Mouse (Mus musculus) heart, postnatal 0 days (tissue): ENCODE data around the gene Mtmr1. TPM values are rescaled to one million over a fixed set of nuclear protein-coding genes. Genes with fewer than 3 reads are reported as not detected.

Experiments used
- ATAC-seq: fragments of 200-750 bp; cut with Nextera tagmentation; 2 replicates; pipeline ENCODE4 v1.8.0; 2017; ENCODE audit warnings: low read depth, moderate number of reproducible peaks, moderate library complexity; ENCODE audit not compliant: insufficient read depth
- DNase-seq: peaks from one replicate; pipeline ENCODE4 v3.0.0-alpha.2; 2016; ENCODE audit warnings: low spot score
- H3K27ac ChIP-seq: fragments of 300-500 bp; sonication (generic); 2 replicates; pipeline ENCODE4 v1.5.1; 2014; ENCODE audit warnings: low read depth, mild to moderate bottlenecking
- H3K27me3 ChIP-seq: fragments of 300-500 bp; sonication (generic); 2 replicates; pipeline ENCODE4 v1.6.1; 2014; ENCODE audit warnings: low read length, mixed read lengths; ENCODE audit not compliant: control insufficient read depth, insufficient read depth
- H3K36me3 ChIP-seq: fragments of 300-500 bp; sonication (generic); replicated peaks from 2 replicates; pipeline ENCODE4 v1.6.1; 2014; ENCODE audit warnings: low read length, mixed read lengths; ENCODE audit not compliant: control insufficient read depth, insufficient read depth
- H3K4me1 ChIP-seq: fragments of 300-500 bp; sonication (generic); 2 replicates; pipeline ENCODE4 v1.6.1; 2014; ENCODE audit warnings: antibody characterized with exemption; ENCODE audit not compliant: control insufficient read depth, insufficient read depth
- H3K4me2 ChIP-seq: fragments of 300-500 bp; sonication (generic); 2 replicates; pipeline ENCODE4 v1.6.1; 2014; ENCODE audit warnings: low read depth, mild to moderate bottlenecking, low read length, moderate library complexity
- H3K4me3 ChIP-seq: fragments of 300-500 bp; sonication (generic); 2 replicates; pipeline ENCODE4 v1.5.1; 2014; ENCODE audit warnings: low read depth, low read length
- H3K9ac ChIP-seq: fragments of 300-500 bp; sonication (generic); replicated peaks from 2 replicates; pipeline ENCODE4 v1.6.1; 2014; ENCODE audit warnings: low read depth, low read length, mixed read lengths
- H3K9me3 ChIP-seq: fragments of 300-500 bp; sonication (generic); replicated peaks from 2 replicates; pipeline ENCODE4 v1.6.1; 2016; ENCODE audit warnings: low read length; ENCODE audit not compliant: control insufficient read depth
- CTCF ChIP-seq: IDR thresholded peaks from 2 replicates; pipeline ENCODE4 v1.5.1; 2016; ENCODE audit warnings: antibody characterized with exemption, control low read depth, low read depth
- EP300 ChIP-seq: IDR thresholded peaks from 2 replicates; pipeline ENCODE4 v1.6.1; 2016; ENCODE audit warnings: antibody characterized with exemption, low read depth
- WGBS: fragments of 180-500 bp; shearing (Covaris S2); extraction: QIAGEN DNeasy Blood & Tissue Kit; methylation state at CpG from one replicate; pipeline ENCODE4 v1.1.7; 2014; 5-methylcytosine and 5-hydroxymethylcytosine counted together
- polyA plus RNA-seq: library from polyadenylated mRNA; unstranded; fragments of >200 nt; fragmentation: Nextera tagmentation; extraction: Ambion mirVana; gene quantifications from 2 replicates; pipeline ENCODE4 v1.2.1, GENCODE M21; 2015
- total RNA-seq: library from RNA; depleted of rRNA; stranded (reverse); fragments of >200 nt; gene quantifications from 2 replicates; pipeline ENCODE4 v1.2.3, GENCODE M21; 2014; ENCODE audit warnings: low replicate concordance

The Mtmr1 gene
- total and polyA plus RNA-seq, 2 experiments from 2014 or later: 12.7 to 30.1 TPM

DNA sequence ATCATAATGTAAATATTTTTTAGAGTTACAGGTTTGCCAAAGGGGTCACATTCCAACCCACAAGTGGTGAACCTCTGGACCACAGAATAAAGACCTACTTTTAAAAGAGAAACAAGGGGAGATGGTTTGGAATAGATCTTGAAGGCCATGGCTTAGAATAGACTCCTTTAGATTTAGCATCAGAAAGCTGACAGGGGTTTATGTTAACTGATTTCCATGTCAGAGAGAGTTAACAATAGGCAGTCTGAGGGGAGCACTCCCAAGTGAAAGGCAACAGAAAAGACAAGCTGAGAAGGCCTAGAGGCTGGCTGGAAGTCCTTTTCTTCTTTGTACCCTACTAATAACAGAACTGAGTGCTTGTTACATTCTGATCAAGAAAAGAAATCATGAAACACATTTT lies 41.7 kb downstream of the Mtmr1 start:
- no peak overlapping the region for H3K9ac ChIP-seq
- no peak overlapping the region for H3K4me2 ChIP-seq
- H3K36me3 ChIP-seq: 0 out of 2 replicates have a peak, but pooled peaks cover 3% of the 10 kb centered on the region
- no peaks in the 10 kb centered on the region for H3K27me3 ChIP-seq
- DNase-seq (no peak), ATAC-seq (no peak)
- no peak overlapping the region for H3K4me3 ChIP-seq
- H3K9me3 ChIP-seq: no peaks in the 10 kb centered on the region
- H3K27ac ChIP-seq: no peak overlapping the region
- TF ChIP-seq EP300 (no peak), CTCF (no peak)
- no peaks in the 10 kb centered on the region for H3K4me1 ChIP-seq

DNA sequence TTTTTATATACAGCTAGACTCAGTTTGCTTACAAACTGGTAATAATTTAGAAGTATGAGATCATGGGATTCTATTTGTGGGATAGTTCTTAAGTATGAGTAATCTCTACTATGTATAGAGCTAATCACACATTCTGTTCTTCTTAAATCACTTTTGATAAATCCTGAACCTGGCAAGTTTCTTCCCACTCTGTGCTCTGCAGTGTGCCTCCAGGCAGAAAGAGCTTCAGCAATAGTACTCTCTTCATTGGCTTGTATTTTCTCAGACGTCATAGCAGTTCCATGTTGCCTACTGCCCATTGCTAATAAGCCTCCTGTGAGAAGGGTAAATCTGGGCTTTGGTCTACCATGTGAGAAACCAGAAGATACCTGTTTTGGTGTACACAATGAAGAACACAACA lies 43.8 kb downstream of the Mtmr1 start:
- no peaks in the 10 kb centered on the region for H3K27me3 ChIP-seq
- WGBS: 70% methylated on average over 1 of the region's 1 CpGs
- H3K9ac ChIP-seq: no peak overlapping the region
- H3K4me2 ChIP-seq: no peak overlapping the region
- no peaks in the 10 kb centered on the region for H3K4me1 ChIP-seq
- no peak overlapping the region for H3K4me3 ChIP-seq
- ATAC-seq: no peak
- DNase-seq: no peak
- H3K27ac ChIP-seq: no peak overlapping the region
- TF ChIP-seq EP300 (no peak), CTCF (no peak)
- H3K9me3 ChIP-seq: no peaks in the 10 kb centered on the region
- 0 out of 2 replicates have a peak, but pooled peaks cover 3% of the 10 kb centered on the region for H3K36me3 ChIP-seq

- ATAC-seq: no peak
- no peaks in the 10 kb centered on the region for H3K9me3 ChIP-seq
- no peak for DNase-seq
- no peak overlapping the region for H3K27ac ChIP-seq
- H3K27me3 ChIP-seq: no peaks in the 10 kb centered on the region
- TF ChIP-seq EP300: no peak
- TF ChIP-seq CTCF: no peak
- H3K4me2 ChIP-seq: no peak overlapping the region
- no peaks in the 10 kb centered on the region for H3K4me1 ChIP-seq
- H3K4me3 ChIP-seq: no peak overlapping the region
- WGBS: 71% methylated on average over 3 of the region's 3 CpGs
- no peak overlapping the region for H3K9ac ChIP-seq
- H3K36me3 ChIP-seq: no peaks in the 10 kb centered on the region; the same call in 1 of the 2 replicates
Measured at GRCm38 (mm10) chrX:71412776-71413175, 48.2 kb downstream of the Mtmr1 start.

- H3K27me3 ChIP-seq: no peaks in the 10 kb centered on the region
Measured at GRCm38 (mm10) chrX:71413616-71414015, 49.1 kb downstream of the Mtmr1 start.

DNA sequence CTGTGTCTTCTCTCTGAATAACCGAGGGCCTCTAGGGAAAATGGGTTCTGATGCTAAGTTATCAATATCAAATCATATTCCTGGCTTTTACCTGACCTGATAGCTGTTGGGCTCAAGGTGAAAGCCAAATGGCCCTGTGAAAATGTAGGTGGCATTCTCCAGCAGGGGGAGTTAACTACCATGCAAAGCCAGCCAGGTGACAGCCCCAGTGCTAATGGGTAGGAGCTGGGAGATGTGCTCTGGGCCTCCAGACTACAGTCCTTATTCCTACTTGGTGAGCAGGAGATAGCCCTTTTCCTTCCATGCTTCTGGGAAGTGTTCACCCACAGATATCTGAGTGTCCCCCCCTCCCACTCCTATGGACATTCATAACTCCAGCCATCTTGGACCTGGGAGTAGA lies 60.3 kb downstream of the Mtmr1 start:
- Histone ChIP-seq H3K4me1 (no peaks in the 10 kb centered on the region), H3K27ac (no peak overlapping the region), H3K4me2 (no peak overlapping the region), H3K9me3 (no peaks in the 10 kb centered on the region), H3K27me3 (no peaks in the 10 kb centered on the region), H3K4me3 (no peak overlapping the region), H3K9ac (no peak overlapping the region), H3K36me3 (no peaks in the 10 kb centered on the region)
- DNase-seq (no peak), ATAC-seq (no peak)
- 75% methylated on average over 1 of the region's 1 CpGs for WGBS
- peak; percentile 30 for TF ChIP-seq CTCF
- TF ChIP-seq EP300: no peak

More at GRCm38 (mm10) chrX:71413616-71414015, 49.1 kb downstream of the Mtmr1 start:
- Histone ChIP-seq H3K9me3 (no peaks in the 10 kb centered on the region), H3K36me3 (peaks cover 3% of the 10 kb centered on the region; the same call in 1 of the 2 replicates), H3K9ac (no peak overlapping the region), H3K4me3 (no peak overlapping the region), H3K4me1 (no peaks in the 10 kb centered on the region), H3K27ac (no peak overlapping the region), H3K4me2 (no peak overlapping the region)
- 69% methylated on average over 4 of the region's 4 CpGs for WGBS
- no peak for TF ChIP-seq EP300
- TF ChIP-seq CTCF: no peak
- no peak for DNase-seq
- ATAC-seq: no peak
